Mouse (Mus musculus) neural tube, embryonic 14.5 days (tissue): ENCODE measurements at regions not wholly inside any gene's neighbourhood (a gene's known extent, or its start where the extent isn't known, plus 50 kb on each side); places are given as distances from the start of the nearest gene placed in this dataset.

Experiments
- ATAC-seq: fragments of 200-750 bp; cut with Nextera tagmentation; 2 replicates; pipeline ENCODE4 v1.8.0; 2017; ENCODE audit warnings: low read depth, mild to moderate bottlenecking, moderate TSS enrichment, moderate library complexity
- H3K27ac ChIP-seq: fragments of 300-500 bp; sonication (generic); 2 replicates; pipeline ENCODE4 v1.5.1; 2014; ENCODE audit warnings: low read depth, mild to moderate bottlenecking, control low read depth, low read length, moderate library complexity, mixed read lengths
- H3K27me3 ChIP-seq: fragments of 300-500 bp; sonication (generic); 2 replicates; pipeline ENCODE4 v1.6.1; 2014; ENCODE audit warnings: low read length; ENCODE audit not compliant: control insufficient read depth, insufficient read depth
- H3K36me3 ChIP-seq: fragments of 300-500 bp; sonication (generic); 2 replicates; pipeline ENCODE4 v1.6.1; 2014; ENCODE audit warnings: low read length, mixed read lengths; ENCODE audit not compliant: control insufficient read depth, insufficient read depth
- H3K4me1 ChIP-seq: fragments of 300-500 bp; sonication (generic); 2 replicates; pipeline ENCODE4 v1.6.1; 2014; ENCODE audit warnings: low read length; ENCODE audit not compliant: control insufficient read depth, insufficient read depth
- H3K4me2 ChIP-seq: fragments of 300-500 bp; sonication (generic); 2 replicates; pipeline ENCODE4 v1.6.1; 2014; ENCODE audit warnings: mild to moderate bottlenecking, low read depth, low read length, control low read depth
- H3K4me3 ChIP-seq: fragments of 300-500 bp; sonication (generic); 2 replicates; pipeline ENCODE4 v1.5.1; 2014; ENCODE audit warnings: low read depth, low read length, control low read depth, mixed read lengths
- H3K9ac ChIP-seq: fragments of 300-500 bp; sonication (generic); replicated peaks from 2 replicates; pipeline ENCODE4 v1.6.1; 2014; ENCODE audit warnings: low read depth, mild to moderate bottlenecking, control low read depth, low read length, mixed read lengths
- H3K9me3 ChIP-seq: fragments of 300-500 bp; sonication (generic); 2 replicates; pipeline ENCODE4 v1.6.1; 2016; ENCODE audit warnings: low read length; ENCODE audit not compliant: control insufficient read depth
- WGBS: fragments of 180-500 bp; shearing (Covaris S2); extraction: QIAGEN DNeasy Blood & Tissue Kit; methylation state at CpG from one replicate; pipeline ENCODE4 v1.1.7; 2014; 5-methylcytosine and 5-hydroxymethylcytosine counted together

DNA sequence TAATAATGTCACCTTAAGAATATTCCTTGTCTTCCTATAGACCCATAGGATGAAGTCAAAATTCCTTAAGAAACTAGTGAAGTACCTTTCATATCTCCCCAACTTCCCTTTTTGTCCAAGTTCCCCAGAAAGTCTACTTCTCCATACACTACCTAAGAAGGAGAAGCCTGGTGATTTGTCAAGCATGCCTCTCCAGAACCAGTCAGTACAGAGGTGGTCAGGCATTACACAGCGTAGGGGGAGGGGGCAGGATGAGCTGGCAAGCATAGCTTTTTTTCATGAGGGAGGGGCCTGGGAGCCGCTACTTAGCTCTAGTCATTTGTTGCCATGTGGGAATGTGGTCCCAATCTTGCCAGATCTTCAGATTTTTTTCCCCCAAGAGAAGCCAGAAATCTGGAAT lies 54.0 kb upstream of the Satb2 start:
- Histone ChIP-seq H3K9ac (no peak overlapping the region), H3K4me3 (no peak overlapping the region), H3K4me1 (no peaks in the 10 kb centered on the region), H3K36me3 (no peaks in the 10 kb centered on the region), H3K27ac (no peak overlapping the region), H3K27me3 (no peaks in the 10 kb centered on the region), H3K4me2 (no peak overlapping the region), H3K9me3 (no peaks in the 10 kb centered on the region)
- no peak for ATAC-seq
- 82% methylated on average over 2 of the region's 2 CpGs for WGBS

DNA sequence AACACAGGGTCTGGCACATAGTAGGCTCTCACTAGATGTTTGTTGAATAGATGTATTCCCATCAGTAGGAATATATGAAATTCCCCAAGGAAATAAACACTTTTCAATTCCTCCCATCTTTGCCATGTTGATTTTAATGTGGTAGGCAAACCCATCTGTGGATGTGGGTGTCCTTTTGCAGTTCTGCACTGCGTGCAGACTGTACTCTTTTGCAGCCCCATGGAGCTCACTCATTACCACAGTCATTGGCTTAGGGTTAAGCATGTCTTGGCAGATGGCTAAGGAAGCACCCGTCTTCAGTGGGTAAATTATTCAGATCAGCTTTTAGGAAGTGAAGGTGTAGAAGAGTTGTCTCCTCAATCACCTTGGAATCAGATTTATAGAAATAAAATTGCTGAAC lies 54.8 kb upstream of the Satb2 start:
- H3K9ac ChIP-seq = no peak overlapping the region
- no peak overlapping the region for H3K4me2 ChIP-seq
- no peaks in the 10 kb centered on the region for H3K9me3 ChIP-seq
- no peak overlapping the region for H3K4me3 ChIP-seq
- no peaks in the 10 kb centered on the region for H3K4me1 ChIP-seq
- ATAC-seq = no peak
- WGBS = 91% methylated on average over 2 of the region's 2 CpGs
- H3K27ac ChIP-seq = no peak overlapping the region
- H3K36me3 ChIP-seq = no peaks in the 10 kb centered on the region
- no peaks in the 10 kb centered on the region for H3K27me3 ChIP-seq

GRCm38 (mm10) chr1:57034411-57034810 lies 56.0 kb upstream of the Satb2 start:
- no peak for ATAC-seq
- no peak overlapping the region for H3K27ac ChIP-seq
- no peak overlapping the region for H3K4me2 ChIP-seq
- no peak overlapping the region for H3K4me3 ChIP-seq
- WGBS = 88% methylated on average over 6 of the region's 6 CpGs
- H3K27me3 ChIP-seq = no peaks in the 10 kb centered on the region
- no peaks in the 10 kb centered on the region for H3K9me3 ChIP-seq
- H3K4me1 ChIP-seq = no peaks in the 10 kb centered on the region
- no peaks in the 10 kb centered on the region for H3K36me3 ChIP-seq
- no peak overlapping the region for H3K9ac ChIP-seq

DNA sequence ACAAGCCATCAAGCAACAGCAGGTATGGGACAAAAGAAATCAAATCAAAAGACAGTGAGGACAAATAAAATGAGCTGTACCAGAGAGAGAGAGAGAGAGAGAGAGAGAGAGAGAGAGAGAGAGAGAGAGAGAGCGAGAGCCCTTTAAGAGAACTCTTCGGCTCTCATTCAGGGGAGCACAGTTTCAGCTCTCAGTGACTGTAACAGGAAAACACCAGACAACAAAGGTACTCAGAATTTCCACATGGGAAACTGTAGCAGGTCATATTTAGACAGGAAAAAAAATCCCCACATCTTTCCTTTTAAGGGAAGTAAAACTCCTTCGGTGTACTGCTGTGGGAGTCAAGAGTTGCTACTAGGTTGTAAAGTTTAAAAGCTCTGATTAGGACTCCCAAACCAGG lies 57.9 kb upstream of the Satb2 start:
- Histone ChIP-seq H3K9me3 (no peaks in the 10 kb centered on the region), H3K27me3 (no peaks in the 10 kb centered on the region), H3K27ac (no peak overlapping the region), H3K4me1 (no peaks in the 10 kb centered on the region), H3K36me3 (no peaks in the 10 kb centered on the region), H3K9ac (no peak overlapping the region), H3K4me2 (no peak overlapping the region), H3K4me3 (no peak overlapping the region)
- WGBS = 83% methylated on average over 3 of the region's 3 CpGs
- ATAC-seq = no peak

GRCm38 (mm10) chr1:57040201-57040600 lies 61.8 kb upstream of the Satb2 start:
- WGBS = 61% methylated on average over 8 of the region's 8 CpGs
- no peaks in the 10 kb centered on the region for H3K36me3 ChIP-seq
- ATAC-seq = no peak
- no peak overlapping the region for H3K4me3 ChIP-seq
- no peak overlapping the region for H3K4me2 ChIP-seq
- H3K9ac ChIP-seq = no peak overlapping the region
- no peak overlapping the region for H3K27ac ChIP-seq
- no peaks in the 10 kb centered on the region for H3K4me1 ChIP-seq
- no peaks in the 10 kb centered on the region for H3K27me3 ChIP-seq
- no peaks in the 10 kb centered on the region for H3K9me3 ChIP-seq

DNA sequence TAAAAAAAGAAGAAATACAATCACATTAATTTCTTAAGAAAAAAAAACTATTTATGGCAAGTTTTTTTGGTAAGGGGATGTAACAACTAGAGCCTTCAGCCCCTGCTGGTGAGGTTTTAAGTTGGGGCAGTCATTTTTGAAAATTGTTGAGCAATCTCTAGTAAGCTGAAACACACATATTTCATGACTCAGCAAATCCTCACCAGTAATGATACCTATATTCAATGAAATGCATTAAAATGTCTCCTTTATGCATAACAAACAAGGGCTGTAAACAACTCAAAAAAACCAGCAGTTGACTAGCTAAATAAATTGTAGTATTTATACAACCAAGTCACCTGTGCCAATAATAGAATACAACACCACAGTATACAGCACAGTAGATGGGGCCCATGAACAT lies 63.1 kb upstream of the Satb2 start:
- H3K27ac ChIP-seq = no peak overlapping the region
- no peak overlapping the region for H3K4me3 ChIP-seq
- H3K4me1 ChIP-seq = no peaks in the 10 kb centered on the region
- no peak overlapping the region for H3K9ac ChIP-seq
- H3K4me2 ChIP-seq = no peak overlapping the region
- no peaks in the 10 kb centered on the region for H3K9me3 ChIP-seq
- no peaks in the 10 kb centered on the region for H3K27me3 ChIP-seq
- H3K36me3 ChIP-seq = no peaks in the 10 kb centered on the region
- no peak for ATAC-seq

DNA sequence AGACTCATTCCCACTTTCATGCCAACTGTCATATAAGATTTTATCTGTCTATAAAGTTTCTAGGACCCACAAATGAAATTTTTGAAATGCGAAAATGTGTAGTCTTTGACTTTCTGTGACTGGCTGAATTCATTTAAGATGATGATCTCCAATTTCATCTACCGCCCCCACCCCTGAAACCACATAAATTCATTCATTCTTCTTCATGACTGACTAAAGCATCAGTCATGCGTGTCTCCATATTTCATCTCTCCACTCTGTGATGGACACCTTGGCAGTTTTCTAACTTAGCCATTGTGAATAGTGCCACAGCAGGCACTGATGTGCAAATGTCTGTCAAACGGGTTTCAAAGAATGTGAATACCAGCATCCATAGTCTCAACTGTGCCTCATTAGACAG lies 75.4 kb upstream of the Satb2 start:
- Histone ChIP-seq H3K4me2 (no peak overlapping the region), H3K4me1 (no peaks in the 10 kb centered on the region), H3K9ac (no peak overlapping the region), H3K4me3 (no peak overlapping the region), H3K27ac (no peak overlapping the region), H3K9me3 (no peaks in the 10 kb centered on the region), H3K27me3 (no peaks in the 10 kb centered on the region), H3K36me3 (no peaks in the 10 kb centered on the region)
- no peak for ATAC-seq
- 89% methylated on average over 4 of the region's 4 CpGs for WGBS

- H3K4me3 ChIP-seq = no peak overlapping the region
- WGBS = 91% methylated on average over 9 of the region's 9 CpGs
Observed at GRCm38 (mm10) chr1:57055976-57056375, 77.5 kb upstream of the Satb2 start.

GRCm38 (mm10) chr1:57059216-57059615 lies 80.8 kb upstream of the Satb2 start:
- Histone ChIP-seq H3K27ac (no peak overlapping the region), H3K9me3 (no peaks in the 10 kb centered on the region), H3K4me1 (no peaks in the 10 kb centered on the region), H3K27me3 (no peaks in the 10 kb centered on the region), H3K4me2 (no peak overlapping the region), H3K4me3 (no peak overlapping the region), H3K9ac (no peak overlapping the region), H3K36me3 (no peaks in the 10 kb centered on the region)
- 58% methylated on average over 3 of the region's 3 CpGs for WGBS
- no peak for ATAC-seq

More at GRCm38 (mm10) chr1:57055976-57056375, 77.5 kb upstream of the Satb2 start:
- ATAC-seq = no peak
- Histone ChIP-seq H3K9ac (no peak overlapping the region), H3K27me3 (no peaks in the 10 kb centered on the region), H3K4me2 (no peak overlapping the region), H3K9me3 (no peaks in the 10 kb centered on the region), H3K27ac (no peak overlapping the region), H3K4me1 (no peaks in the 10 kb centered on the region), H3K36me3 (no peaks in the 10 kb centered on the region)

DNA sequence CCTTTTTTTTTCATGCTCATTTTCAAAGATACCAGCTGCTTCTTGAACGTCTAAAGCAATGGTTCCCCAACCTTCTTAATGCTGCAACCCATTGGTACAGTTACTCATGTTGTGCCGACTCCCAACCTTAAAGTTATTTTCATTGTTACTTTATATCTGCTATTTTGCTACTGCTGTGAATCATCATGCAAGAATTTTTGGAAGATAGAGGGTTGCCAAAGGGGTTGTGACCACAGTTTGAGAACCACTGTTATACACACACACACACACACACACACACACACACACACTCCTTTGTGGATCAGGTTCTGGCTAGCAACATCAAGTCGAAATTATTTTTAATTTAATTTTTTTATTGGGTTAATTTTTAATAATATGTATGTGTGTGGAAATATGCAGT lies 96.8 kb upstream of the Satb2 start:
- Histone ChIP-seq H3K27ac (no peak overlapping the region), H3K4me1 (no peaks in the 10 kb centered on the region; the same call in 1 of the 2 replicates), H3K9ac (no peak overlapping the region), H3K4me2 (no peak overlapping the region), H3K36me3 (no peaks in the 10 kb centered on the region), H3K27me3 (no peaks in the 10 kb centered on the region), H3K4me3 (no peak overlapping the region), H3K9me3 (no peaks in the 10 kb centered on the region)
- no peak for ATAC-seq
- WGBS = 79% methylated on average over 3 of the region's 3 CpGs
